Comparison of ENCODE assay signal across 1 mouse cellular context in genomic region chr2:11777091-11778068, GRCm38 (mm10).
TF ChIP-seq lines count a peak whose summit lies in the region.

TSS of gene Fbh1 (minus strand) at chr2:11777582.
TSS of gene Ankrd16 (plus strand) at chr2:11777876.

TF ChIP-seq in MEL, 35 proteins besides CTCF, POLR2A, EP300 and RAD21 (continued from another document):
- TF ChIP-seq BHLHE40 (IDR thresholded peaks at IDR 0.05; ENCODE audit: borderline replicate concordance, low read depth, low read length) (no peak), USF1 (IDR thresholded peaks at IDR 0.05; ENCODE audit: low read depth, low read length) (peak; percentile 68), HCFC1 (IDR thresholded peaks at IDR 0.05; ENCODE audit: low read depth, low read length) (peak; percentile 77), TAL1 (IDR thresholded peaks at IDR 0.05; ENCODE audit: low read length) (no peak), MXI1 (IDR thresholded peaks at IDR 0.05; ENCODE audit: low read depth, low read length) (peak; percentile 10; the same call in 1 of the 2 replicates), TCF12 (IDR thresholded peaks at IDR 0.05; ENCODE audit: low read depth, low read length) (peak; percentile 38), MEF2A (IDR thresholded peaks at IDR 0.05; ENCODE audit: extremely low read depth, insufficient replicate concordance, low read depth, low read length, poor library complexity, severe bottlenecking) (no peak), MAFK (IDR thresholded peaks at IDR 0.05; ENCODE audit: borderline replicate concordance, low read depth, low read length) (no peak), SIN3A (IDR thresholded peaks at IDR 0.05; ENCODE audit: low read length) (peak; percentile 40), CHD2 (IDR thresholded peaks at IDR 0.05; ENCODE audit: low read length) (peak; percentile 89), SMC3 (IDR thresholded peaks at IDR 0.05; ENCODE audit: low read depth, low read length) (no peak), RCOR1 (IDR thresholded peaks at IDR 0.05; ENCODE audit: low read depth, low read length) (no peak), E2F4 (IDR thresholded peaks at IDR 0.05; ENCODE audit: borderline replicate concordance, low read depth, low read length) (no peak)
